Mouse (Mus musculus): ENCODE data around the gene Gm20219.
"Not testable (repeated sequence)": the region's sequence is repeated elsewhere in the genome, so short reads cannot be mapped to it uniquely, and the experiment has no call there.

The Gm20219 gene

GRCm38 (mm10) chr17:56512310-56512709 is 41.9 kb downstream of the Gm20219 start, which contains the start of gene Znrf4:
Gene Znrf4, minus strand, starts transcription at chr17:56512431.
- DNase-seq (ENCODE audit: low spot score), result no peak

GRCm38 (mm10) chr17:56511707-56512090 is 42.5 kb downstream of the Gm20219 start:
- no peak for DNase-seq (ENCODE audit: low spot score)

GRCm38 (mm10) chr17:56510970-56511706 is 43.0 kb downstream of the Gm20219 start:
- DNase-seq (ENCODE audit: low spot score), result no peak

GRCm38 (mm10) chr17:56510473-56510969 is 43.7 kb downstream of the Gm20219 start:
- DNase-seq (ENCODE audit: low spot score), result no peak

GRCm38 (mm10) chr17:56509707-56510472 is 44.3 kb downstream of the Gm20219 start:
- no peak for DNase-seq (ENCODE audit: low spot score)

GRCm38 (mm10) chr17:56509021-56509640 is 45.1 kb downstream of the Gm20219 start:
- DNase-seq (ENCODE audit: low spot score), result no peak

GRCm38 (mm10) chr17:56507161-56508068 is 46.8 kb downstream of the Gm20219 start:
- DNase-seq (ENCODE audit: low spot score), result peak; percentile 96

GRCm38 (mm10) chr17:56506417-56507065 is 47.6 kb downstream of the Gm20219 start:
- no peak for DNase-seq (ENCODE audit: low spot score)

GRCm38 (mm10) chr17:56505401-56505800 is 48.8 kb downstream of the Gm20219 start:
- DNase-seq (ENCODE audit: low spot score), result no peak

GRCm38 (mm10) chr17:56502526-56502925 is 51.7 kb downstream of the Gm20219 start:
- peak; percentile 29 for DNase-seq (ENCODE audit: low spot score)

GRCm38 (mm10) chr17:56501635-56502400 is 52.4 kb downstream of the Gm20219 start:
- not testable (repeated sequence) for DNase-seq (ENCODE audit: low spot score)
